Mouse (Mus musculus) brain, adult 2 months (tissue): ENCODE data around the gene St3gal5.

Source experiments
- DNase-seq: peaks from one replicate; pipeline ENCODE4 v3.0.0; 2011; ENCODE audit warnings: low read depth, low spot score

Gene St3gal5

GRCm38 (mm10) chr6:72203279-72203678 lies 105.9 kb downstream of the St3gal5 start:
- no peak for DNase-seq
